Mouse (Mus musculus): Measurements from ENCODE around the gene Spata18. TPM values are rescaled to one million over a fixed set of nuclear protein-coding genes. Genes with fewer than 3 reads are reported as not detected.

The Spata18 gene
- total RNA-seq, 2 experiments from 2014 or later, result not detected

DNA sequence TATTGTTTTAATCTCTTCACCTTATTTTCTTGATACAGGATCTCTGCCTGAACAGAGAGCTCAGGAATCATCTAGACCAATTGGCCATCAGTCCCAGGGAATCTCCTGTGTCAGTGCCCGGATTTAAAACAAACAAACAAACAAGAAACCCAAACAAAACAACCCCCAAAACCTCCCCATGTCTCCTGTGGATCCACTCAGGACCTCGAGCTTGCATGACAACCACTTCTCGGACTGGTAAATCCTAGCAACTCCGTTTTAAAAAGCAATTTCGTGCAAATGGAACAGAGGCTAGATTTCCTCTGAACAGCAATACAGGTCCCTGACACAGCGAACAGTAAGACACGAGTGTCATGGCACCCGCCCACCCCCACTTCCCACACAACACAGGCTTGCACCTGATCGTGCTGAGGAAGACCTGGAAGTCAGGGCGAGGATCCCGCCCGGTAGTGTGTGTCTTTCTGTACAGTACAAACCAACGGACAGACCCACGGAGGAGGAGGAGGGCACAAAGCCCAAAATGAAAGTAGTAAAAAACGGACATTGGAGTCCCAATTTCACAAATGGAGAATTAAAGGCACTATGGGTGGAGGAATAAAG is 714 bp upstream of the Spata18 start:
- no peak for DNase-seq
- intact Hi-C loops (cut with DNase I), result no loop called here

DNA sequence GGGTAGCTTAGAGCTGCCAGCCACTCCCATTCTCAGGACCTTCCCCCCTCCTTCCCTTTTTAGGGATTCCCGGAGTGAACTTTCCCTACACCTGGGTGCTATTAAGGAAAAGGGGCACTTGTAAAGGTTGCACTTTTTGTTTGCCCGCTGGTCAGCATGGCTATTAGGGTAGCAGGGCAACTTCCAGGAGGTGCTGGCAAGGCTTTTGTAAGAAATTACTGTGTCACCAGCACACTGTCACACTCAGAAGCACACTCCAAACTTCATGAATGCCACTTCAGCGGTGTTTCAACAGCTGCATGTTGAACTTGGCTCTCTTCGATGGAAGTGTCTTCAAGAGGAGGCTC is 649 bp downstream of the Spata18 start:
- intact Hi-C loops (cut with DNase I), result no loop called here
- no peak for DNase-seq

DNA sequence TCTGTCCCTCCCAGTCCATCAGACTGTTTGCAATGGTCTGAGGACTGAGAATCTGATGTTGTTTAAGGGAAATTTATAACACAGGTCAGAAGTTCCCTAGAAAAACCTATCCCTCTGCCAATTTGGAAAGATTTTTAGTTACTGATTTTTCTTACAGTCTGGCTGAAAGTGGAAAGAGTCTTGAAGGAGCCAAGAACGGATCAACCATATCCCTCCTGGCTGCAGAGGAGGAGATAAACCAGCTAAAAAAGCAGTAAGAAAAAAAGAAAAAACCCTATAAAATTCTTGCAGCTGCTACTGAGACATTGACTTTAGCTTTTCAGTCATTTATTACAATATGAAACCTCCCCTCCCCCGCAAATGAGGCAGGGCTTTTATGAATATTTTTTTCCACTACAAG is 15.5 kb downstream of the Spata18 start:
- intact Hi-C loops (cut with DNase I), result no loop called here
- no peak for DNase-seq

DNA sequence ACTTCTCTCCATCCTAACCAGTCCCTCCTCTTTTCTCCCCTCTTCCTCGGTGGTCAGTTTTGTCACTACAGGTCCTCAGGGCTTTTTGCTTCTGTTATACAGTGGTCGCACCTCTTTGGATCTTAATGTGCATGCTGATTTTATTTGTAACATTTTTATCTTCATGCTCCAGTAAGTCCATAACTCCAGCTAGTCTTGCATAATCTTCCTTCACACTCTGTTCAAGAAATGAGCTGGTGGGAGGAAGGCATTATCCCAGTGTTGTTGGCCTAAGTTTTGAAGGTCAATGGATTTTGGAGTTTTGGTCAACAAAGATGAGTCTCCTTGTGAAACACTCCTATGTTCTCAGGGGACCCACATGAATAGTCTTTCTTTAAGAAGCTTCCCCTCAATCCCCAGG is 16.7 kb downstream of the Spata18 start:
- no peak for DNase-seq
- intact Hi-C loops (cut with DNase I), result no loop called here

DNA sequence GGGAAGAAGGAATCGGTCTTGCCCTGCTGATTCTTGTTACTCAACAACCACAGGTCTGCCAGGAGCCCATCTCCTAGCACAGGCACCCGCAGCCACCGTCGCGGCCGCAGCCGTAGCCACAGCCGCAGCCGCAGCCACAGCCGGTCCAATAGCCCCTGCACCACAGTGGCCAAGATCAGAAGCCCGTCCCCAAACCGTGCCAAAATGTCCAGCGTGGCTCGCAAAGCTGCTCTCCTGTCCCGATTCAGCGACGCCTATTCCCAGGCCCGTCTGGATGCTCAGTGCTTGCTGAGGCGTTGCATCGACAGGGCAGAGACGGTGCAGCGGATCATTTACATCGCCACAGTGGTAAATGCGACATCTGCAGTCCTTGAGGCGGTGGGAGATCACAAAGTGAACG is 18.2 kb downstream of the Spata18 start:
- intact Hi-C loops (cut with DNase I), result no loop called here
- no peak for DNase-seq

DNA sequence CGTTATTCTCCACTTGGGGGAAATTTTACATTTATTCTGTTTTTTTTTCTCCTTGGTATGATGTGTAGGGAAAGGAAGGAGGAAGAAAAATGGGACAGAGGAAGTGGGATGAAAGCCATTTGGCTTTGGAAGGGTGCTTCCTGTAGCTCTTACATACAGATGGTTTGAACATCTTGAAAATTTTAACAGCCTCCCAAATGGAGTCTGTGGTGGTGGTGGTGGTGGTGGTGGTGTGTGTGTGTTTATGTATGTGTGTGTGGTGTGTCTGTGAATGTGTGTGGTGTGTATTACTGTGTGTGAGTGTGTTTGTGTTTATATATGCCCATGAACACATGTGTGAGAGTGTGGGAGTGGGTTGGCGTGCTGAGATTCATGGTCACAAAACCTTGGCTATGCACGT is 24.4 kb downstream of the Spata18 start:
- intact Hi-C loops (cut with DNase I), result no loop called here
- DNase-seq, result no peak

DNA sequence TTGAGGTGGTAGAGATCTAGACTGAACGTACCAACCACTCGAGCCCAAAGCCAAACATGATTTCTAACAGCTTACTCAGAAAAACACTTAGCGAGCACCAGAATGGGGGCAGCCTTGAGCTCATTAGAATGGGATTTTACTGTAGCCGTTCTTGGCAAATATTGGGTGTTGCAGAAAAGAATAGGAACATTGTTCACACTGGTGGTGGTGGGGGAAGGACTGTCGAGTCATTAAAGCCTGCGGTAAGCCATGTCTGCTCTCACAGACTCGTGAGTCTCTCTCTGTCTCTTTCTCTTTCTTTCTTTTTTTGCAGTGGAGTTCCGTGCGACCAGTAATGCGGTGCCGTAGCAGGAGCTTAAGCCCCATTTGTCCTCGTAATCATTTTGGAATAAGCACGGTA is 25.4 kb downstream of the Spata18 start:
- intact Hi-C loops (cut with DNase I), result no loop called here
- DNase-seq, result no peak

DNA sequence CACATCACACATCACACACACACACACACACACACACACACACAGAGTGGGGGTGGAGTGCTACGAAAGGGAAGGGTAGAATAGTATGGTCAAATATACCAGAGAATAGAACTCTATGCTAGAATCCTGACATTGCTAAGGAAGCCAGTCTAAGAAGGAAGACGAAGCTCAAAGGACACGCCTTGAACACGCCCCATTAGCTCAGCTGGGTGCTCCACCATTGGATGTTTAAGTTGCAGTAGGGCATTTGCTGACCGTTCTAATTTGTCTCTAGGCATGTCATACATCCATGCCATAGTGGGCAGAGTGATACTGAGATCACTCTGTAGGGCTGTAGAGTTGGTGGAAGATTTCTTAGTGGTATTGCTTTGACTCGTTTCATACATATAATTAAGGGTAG is 32.0 kb downstream of the Spata18 start:
- DNase-seq, result no peak
- intact Hi-C loops (cut with DNase I), result loop anchor here (10.0 kb wide), 1 partner anchor 592 kb away; no protein-coding TSS in a partner anchor

DNA sequence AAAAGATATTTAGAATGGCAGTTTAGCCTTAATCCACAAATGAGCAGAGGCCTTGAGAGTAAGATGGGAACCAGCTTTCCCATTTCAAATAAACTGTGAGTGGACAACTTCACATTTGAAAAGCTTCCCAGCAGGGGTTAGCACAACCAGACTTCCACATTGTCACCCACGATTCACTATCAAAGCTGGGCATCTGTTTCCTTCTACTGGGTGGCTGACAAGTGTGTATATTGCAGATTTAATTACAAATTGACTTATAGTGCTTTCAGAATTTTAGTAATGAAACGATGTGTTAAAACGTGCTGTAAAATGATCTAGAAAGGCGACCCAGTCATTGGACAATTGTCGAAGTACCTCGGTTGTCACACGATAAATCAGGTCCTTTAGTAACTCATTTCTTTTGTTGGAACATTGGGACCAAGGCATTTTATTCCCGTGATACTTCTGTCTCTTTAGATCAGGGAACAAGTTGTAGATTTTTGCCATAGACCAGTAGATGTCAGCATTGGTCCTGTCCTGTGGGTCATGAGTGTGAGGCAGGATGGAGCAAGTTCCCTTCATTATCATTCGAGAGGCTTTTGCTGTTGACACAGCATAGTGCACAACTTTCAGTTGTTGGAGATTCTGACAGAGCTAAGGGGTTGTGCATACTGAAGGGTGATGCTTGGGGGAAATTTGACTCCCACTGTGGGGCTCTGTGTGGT is 32.7 kb downstream of the Spata18 start:
- no peak for DNase-seq
- intact Hi-C loops (cut with DNase I), result loop anchor here (10.0 kb wide), 1 partner anchor 591 kb away; no protein-coding TSS in a partner anchor

DNA sequence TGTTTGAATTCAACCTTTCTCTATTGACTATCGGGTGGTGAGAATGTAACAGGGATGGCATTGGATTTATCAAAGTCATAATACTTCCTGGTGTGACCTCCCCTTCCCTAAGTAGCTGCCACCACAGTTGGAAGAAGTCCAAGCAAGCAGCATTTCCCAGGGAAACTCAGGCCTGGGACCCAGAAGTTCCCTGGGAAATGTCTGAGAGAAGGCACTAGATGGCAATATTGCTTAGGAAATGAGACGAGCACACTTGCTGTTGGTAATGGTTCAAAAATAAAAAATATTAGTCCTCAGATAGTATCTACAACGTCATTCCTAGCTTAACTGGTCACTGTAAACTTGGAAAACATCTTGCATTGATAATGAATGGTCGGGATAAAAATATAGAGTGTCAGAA is 35.0 kb downstream of the Spata18 start:
- intact Hi-C loops (cut with DNase I), result loop anchor here (10.0 kb wide), 1 partner anchor 589 kb away; no protein-coding TSS in a partner anchor
- no peak for DNase-seq

DNA sequence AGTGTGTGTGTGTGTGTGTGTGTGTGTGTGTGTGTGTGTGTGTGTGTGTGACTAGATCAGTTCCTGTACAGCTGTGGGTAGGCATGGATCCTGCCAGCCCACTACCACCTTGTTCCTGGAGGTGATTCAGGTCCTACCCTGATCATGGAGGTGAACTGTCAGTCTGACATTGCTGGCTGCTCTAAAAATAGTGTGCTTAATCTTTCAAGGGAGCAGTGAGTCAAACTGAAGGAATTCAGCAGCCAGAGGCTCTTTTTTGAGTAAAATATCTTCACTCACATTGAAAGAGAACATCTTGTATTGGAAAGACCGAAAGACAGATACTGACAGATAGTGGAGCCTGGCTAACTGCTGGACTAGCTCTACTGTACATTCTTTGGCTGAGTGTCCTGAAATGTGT is 37.4 kb downstream of the Spata18 start:
- intact Hi-C loops (cut with DNase I), result loop anchor here (10.0 kb wide), 1 partner anchor 586 kb away; no protein-coding TSS in a partner anchor
- no peak for DNase-seq

DNA sequence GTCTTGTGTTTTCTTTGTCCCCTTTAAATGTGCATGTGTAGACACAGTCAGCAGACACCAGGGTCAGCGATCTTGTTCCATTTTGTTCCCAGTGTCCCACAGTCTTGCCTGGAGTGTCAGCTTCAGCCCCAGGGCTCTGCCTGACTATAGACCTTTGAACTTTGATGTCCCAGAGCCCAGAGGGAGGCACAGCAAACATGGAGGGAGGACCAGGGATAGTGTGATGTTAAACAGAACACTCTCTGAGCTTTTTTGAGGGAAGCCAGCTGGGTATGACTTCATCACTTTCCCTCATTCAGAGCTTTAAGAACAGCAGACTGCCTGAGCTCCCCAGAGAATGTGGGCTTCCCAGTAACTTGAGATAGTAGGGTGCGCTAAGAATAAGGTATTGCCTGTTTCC is 39.0 kb downstream of the Spata18 start:
- DNase-seq, result no peak
- intact Hi-C loops (cut with DNase I), result no loop called here

DNA sequence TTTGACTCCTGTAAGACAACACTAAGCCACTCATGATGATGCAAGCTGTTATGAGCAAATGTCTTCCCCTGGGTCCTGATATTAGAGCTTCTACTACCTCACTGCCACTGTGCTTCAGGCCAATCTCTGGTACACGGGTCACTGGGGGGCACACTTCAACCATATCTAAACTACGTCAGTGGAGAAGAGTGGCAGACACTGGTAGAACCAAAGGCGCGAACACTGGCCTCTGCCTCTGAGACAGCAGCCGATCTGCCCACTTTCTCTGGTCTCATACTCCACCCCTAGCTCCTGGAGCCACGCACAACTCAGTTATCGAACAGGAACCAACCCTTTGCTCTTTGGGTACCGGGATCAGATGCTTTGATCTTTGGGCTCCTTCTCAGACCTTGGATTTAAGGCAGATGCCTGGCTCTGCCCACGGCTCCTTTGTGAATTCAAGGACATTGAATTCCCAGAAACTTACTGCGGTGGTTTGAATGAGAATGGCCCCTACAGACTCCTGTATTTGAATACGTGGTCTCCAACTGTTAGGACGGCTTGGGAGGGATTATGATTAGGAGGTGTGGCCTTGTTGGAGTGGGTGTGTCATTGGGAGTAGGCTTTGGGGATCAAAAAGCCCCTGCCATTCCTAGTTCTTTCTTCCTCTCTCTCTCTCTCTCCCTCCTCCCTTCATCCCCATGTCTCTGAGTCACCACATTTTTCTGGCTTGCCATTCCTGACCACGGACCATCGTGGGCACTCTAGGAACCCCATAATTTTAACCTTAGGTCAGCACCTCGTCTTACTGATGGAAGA is 40.7 kb downstream of the Spata18 start:
- DNase-seq, result no peak
- intact Hi-C loops (cut with DNase I), result no loop called here

DNA sequence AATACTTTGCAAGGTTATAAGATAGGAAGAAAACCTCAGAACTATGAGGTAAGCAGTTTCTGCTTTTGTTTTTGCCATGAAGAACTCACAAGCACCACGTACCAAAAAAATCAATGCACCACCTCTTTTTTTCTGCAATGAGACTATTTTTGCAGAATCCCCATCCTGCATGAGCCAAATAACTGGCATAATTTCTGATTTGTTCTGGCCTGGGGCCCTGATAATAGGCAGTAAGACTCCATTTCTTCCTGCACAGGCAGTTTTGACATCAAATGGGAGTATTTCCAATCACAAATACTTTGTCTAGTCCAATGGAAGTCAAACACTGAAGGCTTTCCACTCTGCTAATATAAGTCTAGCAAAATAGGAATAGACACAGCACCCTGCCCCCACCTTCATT is 42.6 kb downstream of the Spata18 start:
- DNase-seq, result no peak
- intact Hi-C loops (cut with DNase I), result no loop called here

DNA sequence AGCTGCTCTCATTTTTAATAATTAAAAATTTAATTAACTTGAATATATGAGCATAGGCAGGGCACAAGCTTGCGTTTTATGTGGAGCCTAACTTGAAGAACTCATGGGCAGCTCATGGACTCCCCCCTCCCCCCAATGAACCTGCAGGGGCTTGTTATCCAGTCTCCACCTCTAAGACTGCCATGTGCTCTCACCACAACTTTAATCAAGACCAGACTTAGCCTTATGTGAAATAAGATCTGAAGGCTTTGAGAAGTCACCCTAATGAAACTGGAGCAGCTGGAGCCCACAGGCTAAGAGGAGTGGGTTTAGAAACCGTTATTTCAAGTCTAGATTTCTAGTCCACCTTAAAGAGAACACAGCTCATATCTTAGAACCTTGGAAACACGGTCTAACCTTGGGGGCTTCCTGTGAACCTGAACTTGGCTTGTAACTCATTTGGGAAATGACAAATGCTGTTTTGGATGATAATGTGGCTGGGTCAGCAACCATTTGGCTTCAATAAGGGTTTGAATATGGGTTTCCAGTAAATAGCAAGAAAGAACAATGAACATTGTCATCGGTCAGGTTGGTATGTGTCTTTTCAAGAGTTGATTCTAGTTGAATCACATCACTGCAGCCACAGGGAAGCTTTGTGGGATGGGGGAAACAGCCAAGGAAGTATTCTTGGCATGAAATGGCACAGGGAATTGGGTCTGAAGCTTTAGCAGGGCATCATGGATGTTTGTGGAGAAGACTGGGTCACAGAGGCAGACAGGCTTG is 43.3 kb downstream of the Spata18 start:
- intact Hi-C loops (cut with DNase I), result no loop called here
- DNase-seq, result no peak

DNA sequence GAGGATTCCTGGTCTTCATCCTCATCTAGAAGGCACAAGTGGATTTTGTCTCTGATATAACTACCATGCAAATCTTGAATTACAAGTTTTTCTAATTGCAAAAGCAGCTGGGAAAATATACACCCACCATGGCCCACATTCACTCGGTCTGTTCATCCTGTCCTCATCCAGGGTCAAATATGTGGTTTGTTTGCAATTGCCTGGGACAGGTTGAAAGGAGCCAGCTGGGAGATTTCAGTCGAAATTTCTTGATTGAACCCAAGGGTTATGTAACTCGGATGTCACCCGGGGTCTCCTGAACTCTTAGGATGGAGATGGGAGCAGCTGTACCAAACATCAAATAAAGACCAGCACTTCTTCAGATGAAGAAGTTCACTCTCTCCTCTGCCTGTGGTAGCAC is 46.5 kb downstream of the Spata18 start:
- DNase-seq, result no peak
- intact Hi-C loops (cut with DNase I), result no loop called here

DNA sequence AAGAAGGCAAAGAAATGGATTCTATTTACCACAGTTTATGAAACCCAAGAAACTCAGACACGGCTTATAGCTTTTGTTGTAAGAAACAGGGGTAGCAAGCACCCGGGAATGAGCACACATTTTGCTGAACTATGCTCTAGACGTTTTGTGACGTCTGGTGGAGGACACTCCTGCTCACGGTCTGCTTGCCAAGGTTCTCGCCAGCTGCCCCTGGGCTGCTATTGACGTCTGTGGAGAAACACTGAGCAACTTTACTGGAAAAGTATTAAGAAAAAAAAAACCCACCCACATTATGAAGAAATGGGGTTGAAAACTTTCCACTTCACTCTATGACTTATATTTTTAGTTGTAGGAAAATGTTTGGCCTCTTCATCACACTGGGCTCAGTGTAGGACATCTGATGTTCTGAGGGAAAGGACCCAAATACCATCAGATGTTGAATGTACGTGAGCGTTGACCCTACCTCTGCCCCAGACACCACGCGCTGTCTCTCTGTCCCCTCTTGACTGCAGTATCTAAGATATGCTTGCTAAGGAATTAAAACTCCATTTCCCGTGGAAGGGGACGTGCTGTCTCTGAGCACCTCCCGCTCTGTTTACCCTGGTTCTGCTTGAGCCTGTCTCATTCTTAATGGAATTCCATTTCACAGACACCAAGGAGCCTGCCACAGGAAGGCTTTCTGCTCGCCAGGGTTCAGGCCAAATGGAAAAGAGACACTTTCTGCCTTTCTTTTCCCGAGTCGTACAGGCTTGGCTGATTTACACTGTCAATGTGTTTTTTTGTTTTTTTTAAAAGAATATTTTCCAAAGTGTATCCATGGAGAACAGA is 50.1 kb downstream of the Spata18 start:
- DNase-seq, result no peak
- intact Hi-C loops (cut with DNase I), result no loop called here

DNA sequence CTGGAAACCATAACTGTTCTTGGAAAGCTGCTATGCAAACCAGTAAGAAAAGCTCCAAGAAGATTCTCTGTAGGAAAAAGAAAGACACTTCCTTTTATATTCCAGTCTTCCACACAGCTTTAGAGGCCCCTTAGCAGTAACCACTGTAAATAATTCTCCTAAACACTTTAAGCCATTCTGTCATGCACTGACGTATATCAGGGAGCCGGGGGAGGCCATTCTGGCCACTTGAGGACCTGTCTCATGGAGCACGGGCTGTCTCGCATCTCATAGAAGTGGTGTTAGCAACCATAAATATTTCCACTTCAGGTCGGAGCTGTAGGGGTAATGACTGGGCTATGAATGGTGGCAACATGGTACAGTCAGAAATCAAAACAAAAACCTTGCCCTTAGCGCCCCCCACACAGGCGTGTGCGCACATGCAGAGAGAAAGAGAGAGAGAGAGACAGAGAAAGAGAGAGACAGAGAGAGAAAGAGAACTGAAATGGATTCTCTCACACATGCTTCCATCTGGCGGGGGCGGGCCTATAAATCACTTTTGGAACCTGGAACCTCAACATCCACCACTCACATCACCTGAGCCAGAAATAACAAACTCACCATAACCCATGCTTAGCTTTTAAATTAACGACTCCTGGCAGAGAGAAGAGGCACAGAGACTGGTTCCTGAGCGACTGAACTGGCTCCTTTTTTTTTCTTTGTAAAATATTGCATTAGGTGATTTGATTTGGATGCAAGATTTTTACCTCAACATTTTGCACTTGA is 50.9 kb downstream of the Spata18 start:
- no peak for DNase-seq

DNA sequence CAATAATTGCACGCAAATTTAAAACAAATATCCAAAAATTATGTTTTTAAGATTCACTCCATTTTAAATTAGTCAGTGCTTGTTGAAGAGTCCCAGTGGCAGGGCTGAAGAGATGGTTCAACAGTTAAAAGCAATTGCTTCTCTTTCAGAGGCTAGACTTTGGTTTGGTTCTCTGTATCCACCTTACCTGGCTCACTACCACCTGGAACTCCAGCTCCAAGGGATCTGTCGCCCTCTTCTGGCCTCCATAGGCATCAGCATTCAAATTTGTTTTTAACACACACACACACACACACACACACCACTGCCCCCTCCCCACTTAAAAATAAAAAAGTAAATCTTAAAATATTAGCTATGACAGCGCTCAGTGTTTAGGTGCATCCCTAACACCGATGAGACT is 51.9 kb downstream of the Spata18 start:
- intact Hi-C loops (cut with DNase I), result no loop called here
- DNase-seq, result no peak

More for the DNA sequence above, 50.9 kb downstream of the Spata18 start:
- intact Hi-C loops (cut with DNase I), result no loop called here
